Mouse (Mus musculus) lung, embryonic 16.5 days (tissue): ENCODE results near the gene Ergic1. TPM values are rescaled to one million over a fixed set of nuclear protein-coding genes. Genes with fewer than 3 reads are reported as not detected.

Experiments used
- ATAC-seq: fragments of 200-750 bp; cut with Nextera tagmentation; 2 replicates; pipeline ENCODE4 v1.8.0; 2017; ENCODE audit warnings: low read depth, mild to moderate bottlenecking, moderate library complexity
- H3K27ac ChIP-seq: fragments of 300-500 bp; sonication (generic); 2 replicates; pipeline ENCODE4 v1.5.1; 2014; ENCODE audit warnings: mild to moderate bottlenecking, control low read depth, low read length
- H3K27me3 ChIP-seq: fragments of 300-500 bp; sonication (generic); 2 replicates; pipeline ENCODE4 v1.6.1; 2014; ENCODE audit warnings: low read depth, low read length, mixed read lengths; ENCODE audit not compliant: control insufficient read depth, insufficient read depth
- H3K36me3 ChIP-seq: fragments of 300-500 bp; sonication (generic); 2 replicates; pipeline ENCODE4 v1.6.1; 2014; ENCODE audit warnings: low read length; ENCODE audit not compliant: control insufficient read depth, insufficient read depth
- H3K4me1 ChIP-seq: fragments of 300-500 bp; sonication (generic); replicated peaks from 2 replicates; pipeline ENCODE4 v1.6.1; 2014; ENCODE audit warnings: low read length, mixed read lengths; ENCODE audit not compliant: control insufficient read depth, insufficient read depth
- H3K4me2 ChIP-seq: fragments of 300-500 bp; sonication (generic); 2 replicates; pipeline ENCODE4 v1.6.1; 2014; ENCODE audit warnings: low read depth, low read length, control low read depth
- H3K4me3 ChIP-seq: fragments of 300-500 bp; sonication (generic); 2 replicates; pipeline ENCODE4 v1.5.1; 2014; ENCODE audit warnings: mild to moderate bottlenecking, low read length, control low read depth
- H3K9ac ChIP-seq: fragments of 300-500 bp; sonication (generic); 2 replicates; pipeline ENCODE4 v1.6.1; 2014; ENCODE audit warnings: low read length, control low read depth
- H3K9me3 ChIP-seq: fragments of 300-500 bp; sonication (generic); 2 replicates; pipeline ENCODE4 v1.6.1; 2016; ENCODE audit warnings: low read length; ENCODE audit not compliant: control insufficient read depth
- WGBS: fragments of 180-500 bp; shearing (Covaris S2); extraction: QIAGEN DNeasy Blood & Tissue Kit; methylation state at CpG from one replicate; pipeline ENCODE4 v1.1.7; 2014; 5-methylcytosine and 5-hydroxymethylcytosine counted together
- polyA plus RNA-seq: library from polyadenylated mRNA; unstranded; fragments of >200 nt; fragmentation: Nextera tagmentation; extraction: Ambion mirVana; gene quantifications from 2 replicates; pipeline ENCODE4 v1.2.1, GENCODE M21; 2015

The Ergic1 gene
- polyA plus RNA-seq, 1 experiment from 2014 or later = 94.6 TPM

DNA sequence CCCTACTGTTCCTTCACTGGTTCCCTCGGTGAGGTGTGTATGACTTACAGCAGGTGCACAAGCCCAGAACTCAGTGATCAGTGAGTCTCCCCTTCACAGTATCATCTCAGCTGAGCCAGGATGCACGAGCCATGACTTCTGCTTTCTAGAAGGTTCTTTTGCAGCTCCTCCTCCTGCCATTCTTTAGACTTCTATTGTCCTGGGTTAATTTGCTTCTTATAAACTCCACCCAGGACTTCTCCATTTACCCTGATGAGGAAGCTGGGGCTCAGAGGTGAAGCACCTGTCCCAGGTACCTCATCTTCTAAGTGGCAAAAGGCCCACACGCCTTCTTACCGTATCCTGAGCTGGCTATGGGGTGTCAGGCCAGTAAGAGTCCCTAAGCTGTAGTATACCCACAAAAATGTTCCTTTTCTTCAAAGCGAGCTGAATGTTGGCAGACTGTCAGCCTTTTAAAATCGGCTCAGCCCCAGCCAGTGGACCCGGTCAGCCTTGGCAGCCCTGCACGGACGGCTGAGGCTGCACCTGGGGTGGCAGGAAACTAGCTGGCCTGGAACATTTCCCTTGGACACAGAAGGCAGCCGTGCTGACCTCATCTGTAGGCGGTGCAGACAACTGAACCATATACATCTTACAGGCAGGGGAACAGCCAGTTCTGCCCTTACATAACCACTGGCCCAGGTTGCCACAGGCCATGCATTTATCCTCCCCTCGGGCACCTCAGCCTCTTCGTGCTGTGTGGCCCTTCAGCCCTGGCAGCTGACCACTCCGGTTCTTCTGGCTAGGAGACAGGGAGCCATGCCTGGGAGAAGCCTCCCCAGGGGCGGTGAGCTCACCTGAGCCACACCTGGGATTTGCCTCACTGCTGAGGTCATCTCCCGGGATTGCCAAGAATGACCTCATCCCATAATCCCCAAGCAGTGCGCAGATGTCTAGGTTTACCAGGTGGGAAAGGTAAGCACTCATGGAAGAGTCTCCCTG is 59.8 kb downstream of the Ergic1 start:
- Histone ChIP-seq H3K36me3 (peaks cover 11% of the 10 kb centered on the region), H3K4me1 (peaks cover 15% of the 10 kb centered on the region), H3K27me3 (no peaks in the 10 kb centered on the region), H3K9ac (0 out of 2 replicates have a peak overlapping the region, but pooled peaks have one; percentile 17), H3K4me3 (no peak overlapping the region), H3K4me2 (no peak overlapping the region), H3K27ac (peak overlapping the region; percentile 77), H3K9me3 (no peaks in the 10 kb centered on the region)
- WGBS = 69% methylated on average over 17 of the region's 17 CpGs
- peak; percentile 75 for ATAC-seq

DNA sequence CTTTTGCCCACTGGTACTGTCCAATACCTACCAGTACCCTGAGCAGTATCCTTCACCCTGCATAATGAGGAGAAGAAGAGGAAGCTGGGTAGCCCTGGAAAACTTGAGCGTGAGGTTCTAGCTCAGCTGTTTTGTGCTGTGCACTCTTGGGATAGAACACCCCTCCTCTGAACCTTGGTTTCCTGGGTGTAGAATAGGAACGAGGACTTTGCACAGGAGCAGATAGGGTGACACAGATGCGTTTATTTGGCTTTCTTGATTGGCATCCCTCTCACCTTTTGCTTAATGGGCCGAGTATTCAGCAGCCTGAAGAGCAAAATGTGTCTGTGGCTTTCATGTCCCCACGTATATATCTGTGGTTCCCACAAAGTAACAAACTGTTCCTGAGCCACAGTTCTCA is 60.6 kb downstream of the Ergic1 start:
- 68% methylated on average over 5 of the region's 5 CpGs for WGBS
- no peak for ATAC-seq
- Histone ChIP-seq H3K36me3 (peaks cover 15% of the 10 kb centered on the region), H3K9ac (no peak overlapping the region), H3K9me3 (no peaks in the 10 kb centered on the region), H3K4me1 (peaks cover 15% of the 10 kb centered on the region), H3K27ac (no peak overlapping the region), H3K27me3 (no peaks in the 10 kb centered on the region), H3K4me2 (no peak overlapping the region), H3K4me3 (no peak overlapping the region)

DNA sequence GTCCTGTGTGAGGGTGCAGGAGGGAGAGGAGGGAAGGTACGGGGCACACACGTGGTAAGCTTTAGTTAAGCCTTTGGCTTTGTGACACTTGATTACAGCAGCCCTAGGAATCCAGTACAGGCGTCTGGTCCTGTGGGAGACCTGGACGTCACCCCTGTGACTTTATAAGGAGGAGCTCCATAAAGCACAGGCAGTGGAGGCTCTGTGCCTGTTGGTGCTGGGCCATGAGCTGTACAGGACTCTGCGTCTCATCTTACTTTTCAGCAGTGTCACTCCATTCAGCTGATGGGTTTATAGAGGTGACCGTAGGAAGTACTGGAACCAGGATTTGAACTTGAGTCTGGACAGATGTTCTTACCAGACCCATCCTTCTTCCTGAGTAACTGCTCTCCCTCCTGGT is 62.7 kb downstream of the Ergic1 start:
- Histone ChIP-seq H3K4me3 (no peak overlapping the region), H3K9ac (no peak overlapping the region), H3K4me2 (no peak overlapping the region), H3K27me3 (no peaks in the 10 kb centered on the region), H3K4me1 (peaks cover 10% of the 10 kb centered on the region), H3K36me3 (peaks cover 20% of the 10 kb centered on the region), H3K27ac (no peak overlapping the region), H3K9me3 (no peaks in the 10 kb centered on the region)
- WGBS = 89% methylated on average over 6 of the region's 6 CpGs
- ATAC-seq = no peak

DNA sequence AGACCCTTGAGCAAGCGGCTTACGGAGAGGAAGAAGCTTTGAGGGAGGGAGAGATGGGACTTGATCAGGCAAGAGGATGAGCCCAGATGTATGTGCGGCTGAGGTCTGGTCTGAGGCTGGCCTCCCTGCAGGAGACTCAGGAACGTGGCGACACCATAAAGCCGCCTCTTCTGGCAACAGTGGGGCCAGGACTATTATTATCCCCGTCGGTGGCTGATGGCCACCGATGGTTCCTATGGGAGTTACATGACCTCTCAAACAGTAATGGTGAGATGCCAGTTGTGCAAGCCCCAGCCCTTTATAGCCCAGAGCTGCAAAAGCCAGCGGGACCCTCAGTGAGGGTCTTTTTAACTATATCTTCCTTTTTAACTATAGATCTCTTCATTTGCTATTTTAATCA is 63.7 kb downstream of the Ergic1 start:
- H3K9me3 ChIP-seq = no peaks in the 10 kb centered on the region
- H3K27ac ChIP-seq = no peak overlapping the region
- 85% methylated on average over 10 of the region's 10 CpGs for WGBS
- H3K36me3 ChIP-seq = peaks cover 23% of the 10 kb centered on the region
- H3K9ac ChIP-seq = no peak overlapping the region
- no peak overlapping the region for H3K4me2 ChIP-seq
- ATAC-seq = no peak
- no peak overlapping the region for H3K4me3 ChIP-seq
- peaks cover 10% of the 10 kb centered on the region for H3K4me1 ChIP-seq
- no peaks in the 10 kb centered on the region for H3K27me3 ChIP-seq

DNA sequence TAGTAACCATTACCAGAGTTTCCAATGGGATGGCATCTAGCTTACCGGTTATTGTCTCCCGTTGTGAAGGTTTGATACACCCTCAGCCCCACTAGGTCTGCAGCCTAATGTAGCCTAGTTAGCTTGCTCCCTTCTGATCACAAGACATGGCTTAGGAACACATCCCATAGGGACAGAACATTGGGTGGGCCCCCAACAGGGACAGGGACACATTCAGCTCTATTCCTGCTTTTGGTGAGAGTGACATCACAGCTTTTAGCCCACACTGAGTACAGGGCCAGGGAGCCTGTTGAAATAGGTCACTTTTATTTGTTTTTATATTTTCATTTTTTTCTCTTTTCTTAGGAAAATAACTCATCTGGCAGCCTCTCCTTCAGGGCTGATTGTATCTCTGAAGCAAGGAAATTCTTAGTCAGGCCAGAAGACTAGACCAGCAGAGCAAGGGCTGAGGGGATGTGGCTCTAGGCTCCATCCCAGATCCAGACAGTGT is 64.3 kb downstream of the Ergic1 start:
- WGBS = 96% methylated on average over 2 of the region's 2 CpGs
- H3K9ac ChIP-seq = no peak overlapping the region
- no peaks in the 10 kb centered on the region for H3K9me3 ChIP-seq
- no peak overlapping the region for H3K4me2 ChIP-seq
- H3K27me3 ChIP-seq = no peaks in the 10 kb centered on the region
- peaks cover 9% of the 10 kb centered on the region for H3K4me1 ChIP-seq
- ATAC-seq = no peak
- no peak overlapping the region for H3K27ac ChIP-seq
- H3K36me3 ChIP-seq = peaks cover 27% of the 10 kb centered on the region
- H3K4me3 ChIP-seq = no peak overlapping the region

DNA sequence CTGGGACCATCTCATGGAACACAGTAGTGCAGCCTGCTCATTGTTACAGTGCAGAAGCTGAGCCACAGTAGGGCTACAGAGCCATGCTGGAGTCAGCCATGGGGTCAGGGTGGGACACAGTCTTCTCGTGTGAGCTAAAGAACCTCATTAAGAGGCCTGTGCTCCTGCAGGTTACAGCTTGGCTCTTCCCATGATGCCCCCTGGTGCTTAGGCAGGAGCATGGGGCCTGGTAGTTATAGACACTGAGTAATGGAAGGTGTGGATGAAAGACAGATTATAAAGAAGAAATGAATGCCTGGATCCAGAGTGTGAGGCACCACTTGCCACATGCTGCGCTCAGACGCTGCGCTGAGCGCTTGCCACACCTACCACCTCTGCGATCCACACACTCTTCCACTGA is 67.2 kb downstream of the Ergic1 start:
- no peak overlapping the region for H3K4me3 ChIP-seq
- peaks cover 31% of the 10 kb centered on the region for H3K36me3 ChIP-seq
- no peaks in the 10 kb centered on the region for H3K4me1 ChIP-seq
- no peak overlapping the region for H3K9ac ChIP-seq
- no peaks in the 10 kb centered on the region for H3K27me3 ChIP-seq
- 83% methylated on average over 6 of the region's 6 CpGs for WGBS
- H3K4me2 ChIP-seq = no peak overlapping the region
- H3K27ac ChIP-seq = no peak overlapping the region
- no peaks in the 10 kb centered on the region for H3K9me3 ChIP-seq
- ATAC-seq = no peak

DNA sequence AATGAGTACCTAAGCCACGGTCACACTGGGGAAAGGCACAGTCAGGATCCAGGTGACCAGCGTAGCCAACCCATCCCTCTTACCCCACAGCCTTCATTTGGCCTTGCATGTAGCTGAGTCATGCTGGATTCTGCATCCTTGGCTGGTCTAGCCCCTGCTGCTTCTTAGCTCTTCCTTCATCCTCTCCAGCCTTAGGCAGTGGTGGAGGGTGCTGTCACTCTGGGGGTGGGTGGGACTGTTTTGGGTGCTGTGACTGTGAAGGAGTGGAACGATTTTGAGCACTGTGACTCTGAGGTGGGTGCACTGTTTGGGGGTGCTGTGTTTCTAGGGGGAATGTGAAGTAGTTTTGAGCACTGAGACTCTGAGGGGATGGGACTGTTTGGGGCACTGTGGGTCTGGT is 67.6 kb downstream of the Ergic1 start:
- ATAC-seq = no peak
- H3K9ac ChIP-seq = no peak overlapping the region
- no peaks in the 10 kb centered on the region for H3K9me3 ChIP-seq
- 96% methylated on average over 3 of the region's 3 CpGs for WGBS
- H3K27me3 ChIP-seq = no peaks in the 10 kb centered on the region
- H3K4me3 ChIP-seq = no peak overlapping the region
- H3K27ac ChIP-seq = no peak overlapping the region
- H3K4me2 ChIP-seq = no peak overlapping the region
- H3K36me3 ChIP-seq = peaks cover 27% of the 10 kb centered on the region
- no peaks in the 10 kb centered on the region for H3K4me1 ChIP-seq

DNA sequence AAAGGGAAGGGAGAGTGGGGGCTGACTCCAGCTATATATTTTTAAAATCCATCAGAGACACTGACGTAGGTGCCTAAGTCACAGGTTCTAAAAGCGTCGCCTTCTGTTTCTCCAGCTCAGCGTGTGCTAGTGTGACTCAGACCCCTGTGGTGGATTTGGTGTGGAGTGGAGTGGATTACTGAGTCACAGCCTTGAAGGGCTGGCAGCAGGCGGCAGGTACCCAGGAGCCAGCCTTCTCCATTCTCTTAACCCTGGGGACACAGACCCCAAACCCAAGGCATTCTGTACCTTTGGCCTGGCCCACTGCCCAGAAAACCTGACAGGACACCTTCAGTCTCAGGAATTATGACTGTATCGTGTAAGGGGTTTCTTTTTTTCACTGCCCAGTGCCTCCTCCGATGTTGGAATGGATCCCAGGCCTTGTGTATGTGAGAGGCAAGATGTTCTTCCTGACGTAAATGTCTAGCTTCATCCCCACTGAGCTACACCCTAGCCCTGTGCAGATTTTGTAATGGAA is 70.6 kb downstream of the Ergic1 start:
- H3K27me3 ChIP-seq = no peaks in the 10 kb centered on the region
- no peak overlapping the region for H3K9ac ChIP-seq
- 77% methylated on average over 8 of the region's 8 CpGs for WGBS
- peaks cover 25% of the 10 kb centered on the region for H3K36me3 ChIP-seq
- H3K4me1 ChIP-seq = no peaks in the 10 kb centered on the region
- H3K27ac ChIP-seq = no peak overlapping the region
- ATAC-seq = no peak
- H3K4me3 ChIP-seq = no peak overlapping the region
- no peak overlapping the region for H3K4me2 ChIP-seq
- no peaks in the 10 kb centered on the region for H3K9me3 ChIP-seq

DNA sequence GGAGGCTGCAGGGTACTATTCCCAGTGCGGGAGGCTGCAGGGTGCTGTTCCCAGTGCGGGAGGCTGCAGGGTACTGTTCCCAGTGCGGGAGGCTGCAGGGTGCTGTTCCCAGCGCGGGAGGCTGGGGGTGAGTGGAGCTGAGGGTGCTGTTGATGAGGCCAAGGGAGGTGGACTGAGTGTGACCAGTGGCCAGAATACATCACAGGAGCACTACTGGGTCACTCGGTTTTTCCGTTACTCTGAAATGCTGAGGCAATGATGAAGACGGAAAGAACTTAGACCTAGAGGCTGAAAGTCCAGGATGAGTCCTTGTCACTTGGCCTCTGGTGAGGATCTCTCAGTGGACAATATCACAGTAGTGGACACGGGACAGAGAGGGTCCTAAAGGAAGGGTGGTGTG is 71.9 kb downstream of the Ergic1 start:
- Histone ChIP-seq H3K4me3 (no peak overlapping the region), H3K9me3 (no peaks in the 10 kb centered on the region), H3K9ac (no peak overlapping the region), H3K36me3 (peaks cover 23% of the 10 kb centered on the region), H3K4me2 (no peak overlapping the region), H3K27me3 (no peaks in the 10 kb centered on the region), H3K27ac (no peak overlapping the region), H3K4me1 (no peaks in the 10 kb centered on the region)
- ATAC-seq = no peak
- WGBS = 93% methylated on average over 9 of the region's 9 CpGs
